Mouse (Mus musculus) embryonic facial prominence, embryonic 14.5 days (tissue): Measurements from ENCODE around the gene Fez1. TPM values are rescaled to one million over a fixed set of nuclear protein-coding genes. Genes with fewer than 3 reads are reported as not detected.

Source experiments
- ATAC-seq: fragments of 200-750 bp; cut with Nextera tagmentation; 2 replicates; pipeline ENCODE4 v1.8.0; 2017; ENCODE audit warnings: low read depth, moderate number of reproducible peaks, moderate TSS enrichment
- DNase-seq: peaks from one replicate; pipeline ENCODE4 v3.0.0-alpha.2; 2015; ENCODE audit warnings: low spot score
- H3K27ac ChIP-seq: fragments of 300-500 bp; sonication (generic); replicated peaks from 2 replicates; pipeline ENCODE4 v1.5.1; 2014; ENCODE audit warnings: low read depth, mild to moderate bottlenecking, low read length, moderate library complexity
- H3K27me3 ChIP-seq: fragments of 300-500 bp; sonication (generic); replicated peaks from 2 replicates; pipeline ENCODE4 v1.6.1; 2014; ENCODE audit warnings: low read length; ENCODE audit not compliant: control insufficient read depth, insufficient read depth
- H3K36me3 ChIP-seq: fragments of 300-500 bp; sonication (generic); 2 replicates; pipeline ENCODE4 v1.6.1; 2014; ENCODE audit warnings: low read length, mixed read lengths; ENCODE audit not compliant: control insufficient read depth, insufficient read depth
- H3K4me1 ChIP-seq: fragments of 300-500 bp; sonication (generic); 2 replicates; pipeline ENCODE4 v1.6.1; 2014; ENCODE audit warnings: antibody characterized with exemption, low read length; ENCODE audit not compliant: control insufficient read depth, insufficient read depth
- H3K4me2 ChIP-seq: fragments of 300-500 bp; sonication (generic); 2 replicates; pipeline ENCODE4 v1.6.1; 2014; ENCODE audit warnings: low read depth, mild to moderate bottlenecking, low read length, moderate library complexity, mixed read lengths
- H3K4me3 ChIP-seq: fragments of 300-500 bp; sonication (generic); 2 replicates; pipeline ENCODE4 v1.5.1; 2014; ENCODE audit warnings: low read depth, mild to moderate bottlenecking, low read length
- H3K9ac ChIP-seq: fragments of 300-500 bp; sonication (generic); 2 replicates; pipeline ENCODE4 v1.6.1; 2014; ENCODE audit warnings: low read depth, mild to moderate bottlenecking, low read length, moderate library complexity, mixed read lengths
- H3K9me3 ChIP-seq: fragments of 300-500 bp; sonication (generic); 2 replicates; pipeline ENCODE4 v1.6.1; 2016; ENCODE audit warnings: low read length; ENCODE audit not compliant: control insufficient read depth
- WGBS: fragments of 180-500 bp; shearing (Covaris S2); extraction: QIAGEN DNeasy Blood & Tissue Kit; methylation state at CpG from one replicate; pipeline ENCODE4 v1.1.7; 2014; 5-methylcytosine and 5-hydroxymethylcytosine counted together
- polyA plus RNA-seq: library from polyadenylated mRNA; unstranded; fragments of >200 nt; fragmentation: Nextera tagmentation; extraction: Ambion mirVana; gene quantifications from 2 replicates; pipeline ENCODE4 v1.2.1, GENCODE M21; 2014

The Fez1 gene
- polyA plus RNA-seq, 1 experiment from 2014 or later: 47.7 TPM

GRCm38 (mm10) chr9:36868662-36869061 is 47.0 kb downstream of the Fez1 start:
- no peaks in the 10 kb centered on the region for H3K4me1 ChIP-seq
- no peak overlapping the region for H3K4me2 ChIP-seq
- peaks cover 16% of the 10 kb centered on the region; the same call in 1 of the 2 replicates for H3K36me3 ChIP-seq
- ATAC-seq: no peak
- no peak overlapping the region for H3K4me3 ChIP-seq
- DNase-seq: no peak
- no peak overlapping the region for H3K27ac ChIP-seq
- WGBS: 87% methylated on average over 6 of the region's 6 CpGs
- no peaks in the 10 kb centered on the region for H3K9me3 ChIP-seq
- no peak overlapping the region for H3K9ac ChIP-seq
- no peaks in the 10 kb centered on the region for H3K27me3 ChIP-seq

GRCm38 (mm10) chr9:36870263-36870662 is 48.6 kb downstream of the Fez1 start:
- ATAC-seq: no peak
- WGBS: 36% methylated on average over 1 of the region's 1 CpGs

GRCm38 (mm10) chr9:36873796-36874195 is 52.1 kb downstream of the Fez1 start:
- Histone ChIP-seq H3K36me3 (peaks cover 22% of the 10 kb centered on the region; the same call in 1 of the 2 replicates), H3K27ac (no peak overlapping the region), H3K4me1 (no peaks in the 10 kb centered on the region), H3K9me3 (no peaks in the 10 kb centered on the region), H3K4me3 (no peak overlapping the region), H3K4me2 (no peak overlapping the region), H3K9ac (no peak overlapping the region), H3K27me3 (no peaks in the 10 kb centered on the region)
- WGBS: 88% methylated on average over 2 of the region's 2 CpGs
- no peak for DNase-seq
- no peak for ATAC-seq

More at GRCm38 (mm10) chr9:36870263-36870662, 48.6 kb downstream of the Fez1 start:
- H3K9me3 ChIP-seq: no peaks in the 10 kb centered on the region
- H3K36me3 ChIP-seq: peaks cover 18% of the 10 kb centered on the region; the same call in 1 of the 2 replicates
- no peaks in the 10 kb centered on the region for H3K4me1 ChIP-seq
- no peak overlapping the region for H3K4me2 ChIP-seq
- no peak overlapping the region for H3K4me3 ChIP-seq
- no peak overlapping the region for H3K27ac ChIP-seq
- no peak overlapping the region for H3K9ac ChIP-seq
- DNase-seq: no peak
- H3K27me3 ChIP-seq: no peaks in the 10 kb centered on the region

GRCm38 (mm10) chr9:36876313-36876712 is 54.6 kb downstream of the Fez1 start:
- DNase-seq (no peak), ATAC-seq (no peak)
- Histone ChIP-seq H3K27me3 (no peaks in the 10 kb centered on the region), H3K9ac (no peak overlapping the region), H3K9me3 (no peaks in the 10 kb centered on the region), H3K4me1 (no peaks in the 10 kb centered on the region), H3K27ac (no peak overlapping the region), H3K36me3 (0 out of 2 replicates have a peak, but pooled peaks cover 16% of the 10 kb centered on the region), H3K4me3 (no peak overlapping the region), H3K4me2 (no peak overlapping the region)
- 77% methylated on average over 5 of the region's 5 CpGs for whole genome bisulfite sequencing

GRCm38 (mm10) chr9:36876787-36877186 is 55.1 kb downstream of the Fez1 start:
- DNase-seq: no peak
- no peak for ATAC-seq
- Histone ChIP-seq H3K4me1 (no peaks in the 10 kb centered on the region), H3K27me3 (no peaks in the 10 kb centered on the region), H3K9ac (no peak overlapping the region), H3K4me2 (no peak overlapping the region), H3K27ac (no peak overlapping the region), H3K4me3 (no peak overlapping the region), H3K36me3 (0 out of 2 replicates have a peak, but pooled peaks cover 16% of the 10 kb centered on the region), H3K9me3 (no peaks in the 10 kb centered on the region)

GRCm38 (mm10) chr9:36881615-36882014 is 60.0 kb downstream of the Fez1 start:
- no peaks in the 10 kb centered on the region for H3K9me3 ChIP-seq
- ATAC-seq: no peak
- no peak for DNase-seq
- no peaks in the 10 kb centered on the region for H3K4me1 ChIP-seq
- WGBS: 82% methylated on average over 5 of the region's 5 CpGs
- no peaks in the 10 kb centered on the region for H3K27me3 ChIP-seq
- no peak overlapping the region for H3K27ac ChIP-seq
- no peaks in the 10 kb centered on the region for H3K36me3 ChIP-seq
- no peak overlapping the region for H3K4me2 ChIP-seq
- H3K9ac ChIP-seq: no peak overlapping the region
- no peak overlapping the region for H3K4me3 ChIP-seq

GRCm38 (mm10) chr9:36882034-36882745 is 60.5 kb downstream of the Fez1 start:
- WGBS: 42% methylated on average over 8 of the region's 8 CpGs
- no peak for DNase-seq

GRCm38 (mm10) chr9:36883569-36883968 is 61.9 kb downstream of the Fez1 start:
- Histone ChIP-seq H3K4me1 (no peaks in the 10 kb centered on the region), H3K36me3 (no peaks in the 10 kb centered on the region), H3K4me2 (no peak overlapping the region), H3K4me3 (no peak overlapping the region), H3K27ac (no peak overlapping the region), H3K9me3 (no peaks in the 10 kb centered on the region), H3K9ac (no peak overlapping the region), H3K27me3 (no peaks in the 10 kb centered on the region)
- ATAC-seq: no peak
- DNase-seq: no peak
- WGBS: 59% methylated on average over 3 of the region's 3 CpGs

More at GRCm38 (mm10) chr9:36882034-36882745, 60.5 kb downstream of the Fez1 start:
- no peak overlapping the region for H3K4me2 ChIP-seq
- no peak overlapping the region for H3K27ac ChIP-seq
- H3K36me3 ChIP-seq: no peaks in the 10 kb centered on the region
- no peak for ATAC-seq
- no peak overlapping the region for H3K4me3 ChIP-seq
- no peak overlapping the region for H3K9ac ChIP-seq
- H3K27me3 ChIP-seq: no peaks in the 10 kb centered on the region
- H3K9me3 ChIP-seq: no peaks in the 10 kb centered on the region
- no peaks in the 10 kb centered on the region for H3K4me1 ChIP-seq

- Histone ChIP-seq H3K4me3 (no peak overlapping the region), H3K9me3 (no peaks in the 10 kb centered on the region), H3K9ac (no peak overlapping the region), H3K4me2 (no peak overlapping the region), H3K27ac (no peak overlapping the region), H3K27me3 (no peaks in the 10 kb centered on the region), H3K4me1 (no peaks in the 10 kb centered on the region), H3K36me3 (no peaks in the 10 kb centered on the region)
- ATAC-seq (no peak), DNase-seq (no peak)
- WGBS: 65% methylated on average over 3 of the region's 3 CpGs
Measured at GRCm38 (mm10) chr9:36885237-36885636, 63.6 kb downstream of the Fez1 start.
